Mouse (Mus musculus): ENCODE results near the gene Ngp.
A peak's percentile ranks its signal among the peaks of the same experiment; 100 is the strongest.
"Not testable (repeated sequence)": the region's sequence is repeated elsewhere in the genome, so short reads cannot be mapped to it uniquely, and the experiment has no call there.

Ngp gene

GRCm38 (mm10) chr9:110419511-110420112, at the start of gene Ngp:
Ngp (plus strand) TSS chr9:110419747.
- no peak for DNase-seq (ENCODE audit: low spot score in 2 of 2)

GRCm38 (mm10) chr9:110369860-110370259, 49.7 kb upstream of the Ngp start:
- no peak for DNase-seq (ENCODE audit: low spot score in 2 of 2)

GRCm38 (mm10) chr9:110373871-110374270, 45.7 kb upstream of the Ngp start:
- DNase-seq (ENCODE audit: low spot score in 2 of 2) = no peak

- DNase-seq (ENCODE audit: low spot score in 2 of 2) = no peak
These were observed 43.9 kb upstream of the Ngp start for GRCm38 (mm10) chr9:110375668-110376067.

- DNase-seq (ENCODE audit: low spot score in 2 of 2) = not testable (repeated sequence)
These were observed 41.9 kb upstream of the Ngp start for GRCm38 (mm10) chr9:110377655-110378054.

GRCm38 (mm10) chr9:110379361-110379760, 40.2 kb upstream of the Ngp start:
- no peak for DNase-seq (ENCODE audit: low spot score in 2 of 2)

- no peak for DNase-seq (ENCODE audit: low spot score in 2 of 2)
These were observed 38.9 kb upstream of the Ngp start for GRCm38 (mm10) chr9:110380662-110381061.

- no peak for DNase-seq (ENCODE audit: low spot score in 2 of 2)
These were observed 38.3 kb upstream of the Ngp start for GRCm38 (mm10) chr9:110381292-110381691.

GRCm38 (mm10) chr9:110384369-110384929, 35.1 kb upstream of the Ngp start:
- DNase-seq (ENCODE audit: low spot score in 2 of 2) = no peak

GRCm38 (mm10) chr9:110388011-110388410, 31.5 kb upstream of the Ngp start:
- no peak for DNase-seq (ENCODE audit: low spot score in 2 of 2)

GRCm38 (mm10) chr9:110390843-110391242, 28.7 kb upstream of the Ngp start:
- DNase-seq (ENCODE audit: low spot score in 2 of 2) = no peak

GRCm38 (mm10) chr9:110393295-110393694, 26.3 kb upstream of the Ngp start:
- no peak for DNase-seq (ENCODE audit: low spot score in 2 of 2)

GRCm38 (mm10) chr9:110400650-110401049, 18.9 kb upstream of the Ngp start:
- no peak for DNase-seq (ENCODE audit: low spot score in 2 of 2)

GRCm38 (mm10) chr9:110402731-110403130, 16.8 kb upstream of the Ngp start:
- no peak for DNase-seq (ENCODE audit: low spot score in 2 of 2)

GRCm38 (mm10) chr9:110403240-110403639, 16.3 kb upstream of the Ngp start:
- not testable (repeated sequence) for DNase-seq (ENCODE audit: low spot score in 2 of 2)

GRCm38 (mm10) chr9:110407311-110408098, 12.0 kb upstream of the Ngp start:
- no peak for DNase-seq (ENCODE audit: low spot score in 2 of 2)

- peak; percentile 93 to 94 for DNase-seq (ENCODE audit: low spot score in 2 of 2)
These were observed 11.3 kb upstream of the Ngp start, which contains the start of gene Ptpn23 for GRCm38 (mm10) chr9:110408099-110408773. Ptpn23 (minus strand) TSS chr9:110408213.

- peak; percentile 80 to 86 for DNase-seq (ENCODE audit: low spot score in 2 of 2)
These were observed 8.3 kb upstream of the Ngp start for GRCm38 (mm10) chr9:110410908-110411887.

- no peak for DNase-seq (ENCODE audit: low spot score in 2 of 2)
These were observed 6.6 kb upstream of the Ngp start for GRCm38 (mm10) chr9:110412926-110413325.

- peak in 1 of 2 experiments; percentile 18 for DNase-seq (ENCODE audit: low spot score in 2 of 2)
These were observed 5.8 kb upstream of the Ngp start for GRCm38 (mm10) chr9:110413785-110414184.

- DNase-seq (ENCODE audit: low spot score in 2 of 2) = no peak
These were observed 11.7 kb downstream of the Ngp start for GRCm38 (mm10) chr9:110431241-110431640.

Measured in spleen, postnatal 36 days (tissue).